Mouse (Mus musculus) kidney, embryonic 14.5 days (tissue): Measurements from ENCODE around the gene Plbd2. TPM values are rescaled to one million over a fixed set of nuclear protein-coding genes. Genes with fewer than 3 reads are reported as not detected.
A peak's percentile ranks its signal among the peaks of the same experiment; 100 is the strongest.

Experiments used
- ATAC-seq: fragments of 200-750 bp; cut with Nextera tagmentation; 2 replicates; pipeline ENCODE4 v1.8.0; 2017; ENCODE audit warnings: moderate number of reproducible peaks, mild to moderate bottlenecking, moderate TSS enrichment, moderate library complexity; ENCODE audit not compliant: low FRiP score, low TSS enrichment
- H3K27ac ChIP-seq: fragments of 300-500 bp; sonication (generic); 2 replicates; pipeline ENCODE4 v1.5.1; 2014; ENCODE audit warnings: low read depth, mild to moderate bottlenecking, low read length, moderate library complexity, mixed read lengths
- H3K27me3 ChIP-seq: fragments of 300-500 bp; sonication (generic); 2 replicates; pipeline ENCODE4 v1.6.1; 2014; ENCODE audit warnings: mild to moderate bottlenecking, low read length; ENCODE audit not compliant: control insufficient read depth, insufficient read depth
- H3K36me3 ChIP-seq: fragments of 300-500 bp; sonication (generic); 2 replicates; pipeline ENCODE4 v1.6.1; 2014; ENCODE audit warnings: low read length, mixed read lengths; ENCODE audit not compliant: control insufficient read depth, insufficient read depth
- H3K4me1 ChIP-seq: fragments of 300-500 bp; sonication (generic); 2 replicates; pipeline ENCODE4 v1.6.1; 2014; ENCODE audit warnings: low read length, mixed read lengths; ENCODE audit not compliant: control insufficient read depth, insufficient read depth
- H3K4me2 ChIP-seq: fragments of 300-500 bp; sonication (generic); replicated peaks from 2 replicates; pipeline ENCODE4 v1.6.1; 2014; ENCODE audit warnings: low read depth, mild to moderate bottlenecking, low read length
- H3K4me3 ChIP-seq: fragments of 300-500 bp; sonication (generic); 2 replicates; pipeline ENCODE4 v1.5.1; 2014; ENCODE audit warnings: mild to moderate bottlenecking, low read length
- H3K9ac ChIP-seq: fragments of 300-500 bp; sonication (generic); 2 replicates; pipeline ENCODE4 v1.6.1; 2014; ENCODE audit warnings: low read depth, mild to moderate bottlenecking, low read length, moderate library complexity
- H3K9me3 ChIP-seq: fragments of 300-500 bp; sonication (generic); 2 replicates; pipeline ENCODE4 v1.6.1; 2016; ENCODE audit warnings: low read length; ENCODE audit not compliant: control insufficient read depth
- WGBS: fragments of 180-500 bp; shearing (Covaris S2); extraction: QIAGEN DNeasy Blood & Tissue Kit; methylation state at CpG from one replicate; pipeline ENCODE4 v1.1.7; 2014; 5-methylcytosine and 5-hydroxymethylcytosine counted together
- polyA plus RNA-seq: library from polyadenylated mRNA; unstranded; fragments of >200 nt; fragmentation: Nextera tagmentation; extraction: Ambion mirVana; gene quantifications from 2 replicates; pipeline ENCODE4 v1.2.1, GENCODE M21; 2014

Gene Plbd2
- polyA plus RNA-seq, 1 experiment from 2014 or later: 44.5 TPM

DNA sequence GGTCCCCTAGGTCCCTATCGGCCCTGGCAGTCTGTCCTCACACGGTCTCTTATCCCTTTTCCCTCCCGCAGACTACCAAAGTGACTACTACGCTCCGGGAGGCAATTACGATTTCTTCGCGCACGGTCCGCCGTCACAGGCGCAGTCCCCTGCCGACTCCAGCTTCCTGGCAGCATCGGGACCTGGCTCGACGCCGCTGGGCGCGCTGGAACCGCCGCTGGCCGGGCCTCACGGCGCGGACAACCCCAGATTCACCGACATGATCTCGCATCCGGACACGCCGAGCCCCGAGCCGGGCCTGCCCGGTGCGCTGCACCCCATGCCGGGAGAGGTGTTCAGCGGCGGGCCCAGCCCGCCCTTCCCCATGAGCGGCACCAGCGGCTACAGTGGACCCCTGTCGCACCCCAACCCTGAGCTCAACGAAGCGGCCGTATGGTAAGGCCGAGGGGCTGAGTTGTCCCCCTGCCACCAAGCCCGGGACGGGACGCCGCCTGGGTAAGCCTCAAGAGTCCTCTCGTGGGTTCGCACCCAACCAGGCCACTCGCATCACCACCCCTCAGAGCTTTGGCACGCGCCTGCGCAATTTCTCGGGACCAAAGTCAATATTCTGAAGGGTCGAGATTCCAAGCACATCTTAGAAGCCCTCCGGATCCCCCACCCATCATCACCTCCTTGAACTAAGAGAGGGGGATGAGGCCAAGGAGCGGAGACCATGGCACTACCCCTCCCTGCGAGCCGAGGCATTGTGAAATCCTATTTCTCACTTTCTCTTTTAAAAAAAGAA is 63.3 kb downstream of the Plbd2 start:
- Histone ChIP-seq H3K27me3 (peaks cover 56% of the 10 kb centered on the region), H3K27ac (no peak overlapping the region), H3K9me3 (no peaks in the 10 kb centered on the region), H3K9ac (0 out of 2 replicates have a peak overlapping the region, but pooled peaks have one; percentile 12), H3K4me3 (peak overlapping the region; percentile 26), H3K4me2 (peak overlapping the region; percentile 27), H3K4me1 (peaks cover 12% of the 10 kb centered on the region; the same call in 1 of the 2 replicates), H3K36me3 (no peaks in the 10 kb centered on the region)
- 1% methylated on average over 57 of the region's 61 CpGs for WGBS
- no peak for ATAC-seq

GRCm38 (mm10) chr5:120438991-120439710 is 64.3 kb downstream of the Plbd2 start:
- no peak for ATAC-seq
- Histone ChIP-seq H3K9ac (no peak overlapping the region), H3K4me3 (no peak overlapping the region), H3K27ac (no peak overlapping the region), H3K36me3 (no peaks in the 10 kb centered on the region), H3K27me3 (peaks cover 66% of the 10 kb centered on the region), H3K4me1 (peaks cover 12% of the 10 kb centered on the region; the same call in 1 of the 2 replicates), H3K9me3 (no peaks in the 10 kb centered on the region), H3K4me2 (no peak overlapping the region)
- under 1% methylated on average over 27 of the region's 27 CpGs for WGBS

- Histone ChIP-seq H3K27ac (no peak overlapping the region), H3K4me1 (peaks cover 12% of the 10 kb centered on the region; the same call in 1 of the 2 replicates), H3K4me3 (no peak overlapping the region), H3K9me3 (no peaks in the 10 kb centered on the region), H3K4me2 (no peak overlapping the region), H3K27me3 (peaks cover 73% of the 10 kb centered on the region), H3K9ac (no peak overlapping the region), H3K36me3 (no peaks in the 10 kb centered on the region)
- ATAC-seq: no peak
- 2% methylated on average over 13 of the region's 13 CpGs for WGBS
Observed at GRCm38 (mm10) chr5:120438469-120438868, 65.0 kb downstream of the Plbd2 start.

DNA sequence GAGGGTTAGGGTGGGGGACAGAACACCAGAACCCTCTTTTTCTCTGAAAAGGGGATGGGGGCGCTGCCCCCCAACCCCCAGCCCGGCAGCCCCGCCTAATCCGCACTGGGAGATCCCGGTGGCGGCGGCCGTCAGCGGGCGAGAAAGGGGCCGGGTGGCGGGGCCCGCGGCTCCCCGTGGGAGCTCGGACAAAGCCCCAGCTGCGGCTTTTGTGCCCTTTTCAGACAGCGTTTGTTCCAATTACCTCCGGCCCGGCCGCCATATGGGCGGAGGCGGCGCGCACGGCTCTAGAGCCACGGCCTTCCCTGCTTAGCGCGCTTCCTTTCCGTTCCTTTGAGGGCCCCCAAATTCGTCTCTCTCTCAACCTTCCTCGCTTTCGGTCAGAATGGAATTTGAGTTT is 65.4 kb downstream of the Plbd2 start:
- H3K4me2 ChIP-seq: no peak overlapping the region
- under 1% methylated on average over 33 of the region's 33 CpGs for WGBS
- no peaks in the 10 kb centered on the region for H3K9me3 ChIP-seq
- H3K27me3 ChIP-seq: peaks cover 77% of the 10 kb centered on the region
- H3K4me1 ChIP-seq: peaks cover 12% of the 10 kb centered on the region; the same call in 1 of the 2 replicates
- no peak overlapping the region for H3K9ac ChIP-seq
- no peaks in the 10 kb centered on the region for H3K36me3 ChIP-seq
- 0 out of 2 replicates have a peak overlapping the region, but pooled peaks have one; percentile 4 for H3K4me3 ChIP-seq
- no peak overlapping the region for H3K27ac ChIP-seq
- no peak for ATAC-seq

DNA sequence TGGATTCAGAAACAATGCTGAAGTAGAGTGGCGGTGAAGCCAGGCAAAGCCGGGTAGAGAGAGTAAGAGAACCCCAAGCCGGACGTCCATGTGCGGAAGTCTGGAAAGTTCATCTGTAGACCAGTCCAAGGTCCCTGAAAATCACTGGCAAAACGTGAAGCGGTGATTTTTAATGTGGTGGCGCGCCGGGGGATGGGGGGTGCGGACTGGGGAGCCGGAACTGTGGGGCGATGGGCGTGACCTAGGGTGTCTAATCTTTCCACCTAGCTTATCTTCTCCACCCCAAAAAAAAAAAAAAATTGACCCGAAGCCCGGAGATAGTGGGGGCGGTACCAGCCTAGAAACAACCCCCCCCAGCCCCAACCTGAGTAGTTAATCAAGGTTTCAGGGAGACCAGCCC is 65.9 kb downstream of the Plbd2 start:
- Histone ChIP-seq H3K9ac (no peak overlapping the region), H3K4me3 (no peak overlapping the region), H3K4me1 (peaks cover 12% of the 10 kb centered on the region; the same call in 1 of the 2 replicates), H3K27ac (no peak overlapping the region), H3K4me2 (no peak overlapping the region), H3K9me3 (no peaks in the 10 kb centered on the region), H3K27me3 (peaks cover 82% of the 10 kb centered on the region), H3K36me3 (no peaks in the 10 kb centered on the region)
- 1% methylated on average over 17 of the region's 17 CpGs for WGBS
- ATAC-seq: no peak

- WGBS: 1% methylated on average over 17 of the region's 18 CpGs
- no peak overlapping the region for H3K27ac ChIP-seq
- peaks cover 87% of the 10 kb centered on the region for H3K27me3 ChIP-seq
- no peak overlapping the region for H3K4me3 ChIP-seq
- H3K4me2 ChIP-seq: no peak overlapping the region
- peaks cover 14% of the 10 kb centered on the region; the same call in 1 of the 2 replicates for H3K4me1 ChIP-seq
- no peak overlapping the region for H3K9ac ChIP-seq
- H3K36me3 ChIP-seq: no peaks in the 10 kb centered on the region
- no peak for ATAC-seq
- no peaks in the 10 kb centered on the region for H3K9me3 ChIP-seq
Observed at GRCm38 (mm10) chr5:120436885-120437495, 66.4 kb downstream of the Plbd2 start.

- Histone ChIP-seq H3K4me3 (peak overlapping the region; percentile 33), H3K27ac (no peak overlapping the region), H3K9me3 (no peaks in the 10 kb centered on the region), H3K4me1 (peaks cover 16% of the 10 kb centered on the region; the same call in 1 of the 2 replicates), H3K36me3 (no peaks in the 10 kb centered on the region), H3K27me3 (peaks cover 96% of the 10 kb centered on the region), H3K9ac (no peak overlapping the region), H3K4me2 (peak overlapping the region; percentile 46)
- WGBS: under 1% methylated on average over 46 of the region's 47 CpGs
- no peak for ATAC-seq
Observed at GRCm38 (mm10) chr5:120435731-120436501, 67.5 kb downstream of the Plbd2 start.

GRCm38 (mm10) chr5:120435006-120435681 is 68.3 kb downstream of the Plbd2 start:
- H3K36me3 ChIP-seq: no peaks in the 10 kb centered on the region
- H3K27ac ChIP-seq: no peak overlapping the region
- peaks cover 98% of the 10 kb centered on the region for H3K27me3 ChIP-seq
- H3K9me3 ChIP-seq: no peaks in the 10 kb centered on the region
- H3K9ac ChIP-seq: no peak overlapping the region
- peaks cover 13% of the 10 kb centered on the region; the same call in 1 of the 2 replicates for H3K4me1 ChIP-seq
- no peak overlapping the region for H3K4me3 ChIP-seq
- H3K4me2 ChIP-seq: no peak overlapping the region
- under 1% methylated on average over 44 of the region's 44 CpGs for WGBS
- ATAC-seq: no peak
